Mouse (Mus musculus) cerebellum, postnatal 4 days (tissue): ENCODE data around the gene Nell2.
A peak's percentile ranks its signal among the peaks of the same experiment; 100 is the strongest.
"Not testable (repeated sequence)": the region's sequence is repeated elsewhere in the genome, so short reads cannot be mapped to it uniquely, and the experiment has no call there.

ENCODE experiments used
- DNase-seq, 2 experiments: peaks; one replicate each; pipeline ENCODE4 v3.0.0; 2022; ENCODE audit warnings: low spot score in 2 of 2, mixed read lengths in 1 of 2

The Nell2 gene

DNA sequence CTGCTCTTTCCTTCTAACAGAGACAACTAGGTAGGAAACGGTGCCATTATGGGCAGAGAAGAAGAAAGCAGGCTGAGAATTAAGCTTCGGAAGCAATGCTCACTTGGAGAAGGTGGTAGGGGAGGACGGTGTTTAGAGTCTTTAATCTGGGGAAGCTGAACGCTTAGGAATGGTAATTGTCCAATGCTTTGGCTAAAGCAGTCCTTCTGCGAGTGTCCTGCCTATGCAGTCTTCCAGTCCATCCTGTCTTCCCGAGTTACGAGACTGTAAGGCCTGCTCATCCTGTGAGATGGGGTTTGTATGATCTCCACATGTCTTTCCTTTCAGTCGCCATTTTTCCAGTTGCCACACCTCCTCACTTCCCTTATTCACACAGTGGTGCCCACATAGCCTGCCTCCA lies 284.5 kb downstream of the Nell2 start:
- no peak for DNase-seq

DNA sequence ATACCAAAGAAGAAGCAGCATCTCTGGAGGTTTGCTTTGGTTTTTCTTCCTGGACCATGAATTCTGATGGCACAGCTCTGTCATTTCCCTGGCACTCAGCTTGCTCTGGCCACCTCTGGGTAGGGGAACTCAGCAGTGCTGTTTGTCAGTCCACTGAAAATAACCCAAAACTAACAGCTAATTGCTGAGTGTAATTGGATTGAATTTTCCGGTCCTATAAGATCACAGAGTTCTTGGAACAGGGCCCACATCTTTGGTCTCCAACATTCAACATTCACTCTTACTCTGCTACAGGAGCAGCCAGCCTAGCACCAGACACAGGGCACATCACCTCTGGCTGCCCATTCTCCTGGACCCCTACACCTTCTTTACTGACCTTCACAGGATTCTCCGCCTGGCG lies 287.2 kb downstream of the Nell2 start:
- DNase-seq = no peak

DNA sequence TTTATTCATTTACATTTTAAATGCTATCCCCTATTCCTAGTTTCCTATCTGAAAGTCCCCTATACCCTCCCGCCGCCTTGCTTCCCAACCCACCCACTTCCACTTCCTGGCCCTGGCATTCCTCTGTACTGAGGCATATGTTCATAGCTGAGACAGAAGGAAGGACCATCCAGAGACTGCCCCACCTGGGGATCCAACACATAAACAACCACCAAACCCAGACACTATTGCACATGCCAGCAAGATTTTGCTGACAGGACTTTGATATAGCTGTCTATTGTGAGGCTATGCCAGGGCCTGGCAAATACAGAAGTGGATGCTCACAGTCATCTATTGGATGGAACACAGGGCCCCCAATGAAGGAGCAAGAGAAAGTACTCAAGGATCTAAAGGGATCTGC lies 291.3 kb downstream of the Nell2 start:
- DNase-seq = not testable (repeated sequence)

DNA sequence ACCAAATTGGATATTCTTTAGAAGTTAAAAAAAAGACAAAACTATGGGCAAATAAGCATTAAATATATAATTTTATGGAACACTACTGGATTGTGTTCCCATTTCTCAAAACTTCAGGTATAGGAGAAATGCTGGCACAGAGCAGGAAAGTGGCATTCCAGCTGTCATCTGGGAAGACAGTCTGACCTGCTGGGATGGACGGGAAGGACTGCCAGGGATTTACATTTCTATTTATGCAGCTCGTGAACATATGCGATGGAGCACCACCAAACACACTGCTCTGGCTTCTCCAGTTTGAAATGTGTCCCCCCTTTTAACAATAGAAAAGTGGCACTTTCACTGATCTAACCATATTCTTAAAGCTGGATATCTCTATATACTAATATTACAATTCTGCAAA lies 291.9 kb downstream of the Nell2 start:
- DNase-seq = no peak

DNA sequence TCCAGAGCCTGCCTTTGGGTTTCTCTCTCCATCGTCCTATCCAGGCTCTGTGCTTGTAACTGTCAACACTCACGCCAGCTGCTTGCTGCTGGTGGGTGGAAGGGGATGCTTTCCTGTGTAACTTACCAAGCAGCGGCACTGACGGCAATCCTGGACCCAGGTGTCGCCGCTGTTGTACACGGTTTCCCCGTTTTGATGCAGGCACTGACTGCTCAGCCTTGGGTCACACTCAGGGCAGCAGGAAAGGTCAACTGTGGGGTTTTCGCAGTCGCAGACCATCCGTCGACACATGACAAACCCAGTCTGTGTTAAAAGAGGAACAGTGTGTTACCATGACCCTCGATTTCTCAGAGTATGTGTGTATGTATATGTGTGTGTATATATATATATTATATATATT lies 297.2 kb downstream of the Nell2 start:
- no peak for DNase-seq

DNA sequence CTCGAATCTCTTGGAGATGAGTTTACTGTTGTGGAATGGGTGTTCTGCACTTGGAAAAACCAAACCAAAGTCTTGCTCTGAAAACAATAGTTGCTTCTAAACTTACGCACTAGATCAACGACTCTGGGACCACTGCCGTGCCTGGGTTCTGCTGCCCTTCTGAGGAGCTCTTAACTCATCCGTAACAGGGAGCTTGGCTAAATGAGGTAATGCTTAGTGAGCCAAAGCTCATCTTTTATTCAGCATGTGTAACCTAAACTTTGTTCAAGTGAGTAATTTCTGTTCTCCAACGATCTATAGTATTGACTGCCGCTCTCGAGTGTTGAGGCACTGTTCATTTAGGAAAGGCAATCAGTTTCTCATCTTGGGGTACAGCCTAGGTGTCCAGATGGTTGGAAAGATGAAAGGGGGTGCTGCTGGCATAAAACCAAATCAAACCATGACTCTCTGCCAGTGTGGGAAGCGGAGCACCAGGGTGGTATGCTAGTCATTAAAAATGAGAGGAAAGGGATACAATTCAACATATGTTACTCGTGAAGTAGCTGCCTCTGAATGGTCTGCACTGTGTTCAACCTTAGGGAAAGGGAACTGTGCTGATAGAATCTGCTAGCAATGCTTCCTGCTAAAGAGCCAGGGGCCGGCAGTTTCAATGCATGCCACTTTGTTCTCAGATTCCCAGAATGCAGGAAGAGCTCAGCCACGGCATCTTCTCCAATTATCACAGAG lies 311.6 kb downstream of the Nell2 start:
- DNase-seq = peak in 1 of 2 experiments; percentile 8

DNA sequence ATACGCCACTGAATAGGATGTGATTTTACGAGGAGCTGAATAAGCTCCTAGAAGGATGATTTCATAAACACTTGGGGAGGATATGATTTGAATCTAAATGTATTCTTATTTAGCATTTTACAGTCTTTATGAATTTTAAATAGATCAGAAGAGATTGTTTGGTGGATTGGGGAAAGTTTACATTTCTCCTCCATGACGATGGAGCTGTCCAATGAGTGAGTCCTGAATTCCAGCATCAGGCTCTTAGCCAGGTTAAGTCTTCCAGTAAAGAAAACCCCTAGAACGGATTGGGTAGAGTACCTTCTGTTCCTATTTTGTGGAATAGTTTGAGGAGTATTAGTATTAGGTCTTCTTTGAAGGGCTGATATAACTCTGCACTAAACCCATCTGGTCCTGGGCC lies 317.8 kb downstream of the Nell2 start:
- no peak for DNase-seq

DNA sequence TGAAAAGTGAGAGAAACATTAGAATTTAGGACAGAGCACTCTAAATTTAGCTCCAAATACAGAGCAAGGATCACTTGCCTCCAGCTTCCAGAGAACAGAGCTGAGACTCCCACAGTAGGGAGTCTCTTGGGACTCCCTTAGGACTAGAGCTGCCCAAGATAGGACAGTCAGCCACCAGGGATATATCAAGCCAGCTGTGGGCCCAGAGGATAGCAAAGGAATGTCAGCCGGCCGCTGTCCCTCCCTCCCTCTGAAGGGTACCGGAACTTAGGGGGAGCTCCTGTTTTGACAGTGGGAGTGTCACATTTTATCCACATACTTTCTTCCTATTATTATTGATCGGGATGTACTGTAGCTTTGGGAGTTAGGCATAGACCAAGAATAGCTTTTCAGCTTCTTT lies 319.2 kb downstream of the Nell2 start:
- DNase-seq = no peak

DNA sequence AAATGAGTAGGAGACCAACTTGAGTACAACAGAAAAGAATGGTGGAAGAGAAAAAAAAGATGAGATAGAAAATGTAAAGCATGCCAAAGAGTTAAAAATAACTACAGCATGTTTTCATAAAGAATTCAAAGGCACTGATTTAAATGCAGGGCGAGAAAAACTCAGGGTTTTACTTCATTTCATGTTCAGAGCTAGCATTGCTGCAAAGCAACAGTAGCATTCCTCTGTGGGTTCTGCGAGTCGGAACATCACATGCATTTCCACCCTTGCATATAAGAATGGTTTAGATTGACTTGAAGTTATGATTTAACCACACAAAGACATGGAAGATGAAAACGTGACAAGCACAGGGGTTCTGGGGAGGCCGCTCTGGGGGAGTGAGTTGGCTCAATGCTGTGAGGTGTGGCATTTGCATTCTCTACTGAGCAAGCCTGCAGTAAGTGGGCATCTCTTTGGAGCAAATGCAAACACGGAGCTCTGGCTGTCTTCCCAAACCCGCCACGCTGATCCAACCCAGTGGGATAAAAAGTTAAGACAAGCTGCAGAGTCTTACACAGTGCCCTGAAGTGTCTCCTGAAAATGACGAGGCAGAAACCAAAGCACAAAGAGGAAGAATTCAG lies 334.6 kb downstream of the Nell2 start:
- no peak for DNase-seq

DNA sequence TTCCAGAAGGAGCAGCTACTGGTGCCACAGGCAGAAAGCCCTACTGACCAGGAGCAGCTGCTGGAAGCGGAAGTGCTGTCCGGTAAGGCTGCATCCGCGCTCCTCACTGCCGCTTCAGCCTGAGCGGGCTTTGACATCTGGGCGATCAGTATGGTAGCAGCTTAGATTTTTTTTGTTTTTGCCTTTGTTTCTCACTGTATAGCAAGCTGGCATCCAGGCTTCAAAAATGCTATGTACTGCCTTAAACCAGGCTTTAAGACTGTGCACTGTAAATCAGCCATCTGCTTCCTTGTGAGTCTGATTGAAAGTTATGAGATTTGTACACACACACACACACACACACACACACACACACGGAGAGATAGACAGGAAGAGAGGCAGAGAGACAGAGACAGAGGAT lies 335.4 kb downstream of the Nell2 start:
- DNase-seq = no peak

DNA sequence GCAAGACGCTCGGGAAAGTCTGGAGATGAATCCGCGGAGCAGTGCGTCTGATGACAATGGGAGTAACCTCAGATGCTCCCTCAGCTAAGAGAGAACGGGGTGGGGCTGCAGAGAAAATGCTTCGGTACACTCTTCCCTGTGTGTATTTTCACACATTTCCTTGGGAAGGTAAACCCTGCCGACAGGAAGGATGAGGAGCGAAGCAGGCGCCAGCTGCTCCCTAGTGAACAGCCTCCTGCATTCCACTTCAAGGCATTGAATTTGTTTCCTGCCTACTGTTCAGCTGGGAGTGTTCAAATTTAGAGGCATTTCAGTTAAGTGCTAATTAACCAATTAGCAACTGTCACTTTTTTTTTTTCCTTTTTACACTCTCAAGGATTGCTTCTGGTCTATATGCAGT lies 342.1 kb downstream of the Nell2 start:
- no peak for DNase-seq

DNA sequence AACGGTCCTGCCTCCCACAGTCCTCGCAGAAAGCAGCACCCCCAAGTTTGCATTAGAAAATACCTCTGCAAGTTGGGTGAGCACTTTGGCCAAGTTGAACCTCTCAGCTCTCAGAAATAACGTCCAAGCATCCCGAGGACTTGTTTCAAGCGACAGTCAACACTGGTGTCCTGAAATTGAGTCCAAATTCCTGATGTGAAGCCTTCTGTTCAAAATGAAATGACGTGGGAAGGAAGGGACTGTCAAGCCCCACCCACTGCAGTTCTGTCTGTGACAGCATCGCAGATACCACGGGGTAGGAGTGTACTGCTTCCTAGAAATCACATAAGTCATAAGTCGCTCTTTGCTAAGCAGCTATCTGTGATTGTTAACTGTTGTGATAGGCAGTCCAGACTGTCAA lies 342.9 kb downstream of the Nell2 start:
- DNase-seq = no peak

DNA sequence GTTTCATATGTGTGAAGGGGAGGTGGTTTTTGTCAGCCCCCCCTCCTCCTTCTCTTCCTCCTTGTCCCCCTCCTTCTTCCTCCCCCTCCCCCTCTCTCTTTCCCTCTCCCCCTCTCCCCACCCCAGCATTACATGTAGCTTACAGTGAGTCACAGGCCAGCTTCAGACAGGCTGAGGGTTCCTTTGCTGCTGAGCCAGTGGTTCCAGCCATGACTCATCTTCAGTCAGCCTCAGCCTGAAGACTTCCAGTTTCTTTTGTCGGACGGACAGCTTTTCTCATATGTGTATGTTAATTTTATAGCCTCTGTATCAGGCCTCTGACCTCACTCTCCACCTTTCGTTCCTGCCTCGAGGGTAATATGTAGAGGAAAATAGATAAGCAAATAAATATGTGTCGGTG lies 344.9 kb downstream of the Nell2 start:
- no peak for DNase-seq

DNA sequence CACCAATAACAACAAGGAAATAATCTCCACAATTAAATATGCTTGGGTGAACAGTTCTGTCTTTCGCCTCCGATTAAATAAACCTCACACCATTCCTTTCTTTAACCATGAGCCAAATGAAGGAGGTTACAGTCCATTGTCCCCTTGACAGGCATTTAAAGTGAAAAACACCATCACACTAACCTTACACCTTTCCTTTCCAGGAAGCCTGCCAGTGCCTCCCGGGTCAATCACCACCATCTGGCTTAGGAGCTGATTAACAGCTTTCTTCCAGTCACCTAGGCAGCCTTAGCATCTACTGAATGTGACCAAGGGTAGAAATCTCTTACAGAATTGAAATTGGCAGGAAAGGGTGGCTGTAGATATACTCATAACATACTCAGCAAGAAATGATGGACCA lies 371.5 kb downstream of the Nell2 start:
- DNase-seq = no peak

DNA sequence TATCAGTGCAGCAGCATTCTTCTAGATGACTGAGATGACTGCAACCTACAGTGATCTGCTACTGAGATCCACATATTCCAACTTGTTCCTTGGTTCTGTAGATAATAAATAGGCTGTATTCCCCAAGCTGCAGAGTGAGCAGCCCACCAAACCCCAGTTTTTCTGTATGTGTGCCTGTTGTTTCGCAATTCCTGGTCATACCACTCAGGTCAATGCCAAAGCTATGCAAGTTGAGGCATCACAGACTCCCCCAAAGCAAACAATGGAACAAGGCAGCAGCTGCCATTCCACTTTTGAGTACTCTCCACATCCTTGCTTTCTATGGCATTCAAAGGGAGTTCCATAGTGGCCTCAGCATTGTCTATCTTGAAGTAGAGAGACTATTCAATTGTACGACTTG lies 383.2 kb downstream of the Nell2 start:
- no peak for DNase-seq

DNA sequence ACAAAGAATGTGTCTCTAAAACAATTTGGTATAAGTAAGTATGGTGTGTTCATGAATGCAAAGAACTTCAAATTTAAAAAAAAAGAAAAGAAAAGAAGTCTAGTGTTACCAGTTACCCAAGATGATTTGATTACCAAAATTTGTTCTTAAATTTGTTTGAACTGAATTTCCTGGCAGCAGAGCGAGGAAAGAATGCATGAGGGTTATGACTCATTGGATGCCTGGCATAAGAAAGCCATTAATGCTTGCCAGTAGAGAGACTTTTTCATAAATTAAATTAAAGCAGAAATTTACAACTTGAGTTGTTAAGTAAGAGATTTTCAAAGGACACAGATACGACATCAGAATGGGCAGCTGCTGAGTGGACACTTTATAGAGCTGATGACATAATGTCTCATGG lies 384.2 kb downstream of the Nell2 start:
- DNase-seq = no peak

DNA sequence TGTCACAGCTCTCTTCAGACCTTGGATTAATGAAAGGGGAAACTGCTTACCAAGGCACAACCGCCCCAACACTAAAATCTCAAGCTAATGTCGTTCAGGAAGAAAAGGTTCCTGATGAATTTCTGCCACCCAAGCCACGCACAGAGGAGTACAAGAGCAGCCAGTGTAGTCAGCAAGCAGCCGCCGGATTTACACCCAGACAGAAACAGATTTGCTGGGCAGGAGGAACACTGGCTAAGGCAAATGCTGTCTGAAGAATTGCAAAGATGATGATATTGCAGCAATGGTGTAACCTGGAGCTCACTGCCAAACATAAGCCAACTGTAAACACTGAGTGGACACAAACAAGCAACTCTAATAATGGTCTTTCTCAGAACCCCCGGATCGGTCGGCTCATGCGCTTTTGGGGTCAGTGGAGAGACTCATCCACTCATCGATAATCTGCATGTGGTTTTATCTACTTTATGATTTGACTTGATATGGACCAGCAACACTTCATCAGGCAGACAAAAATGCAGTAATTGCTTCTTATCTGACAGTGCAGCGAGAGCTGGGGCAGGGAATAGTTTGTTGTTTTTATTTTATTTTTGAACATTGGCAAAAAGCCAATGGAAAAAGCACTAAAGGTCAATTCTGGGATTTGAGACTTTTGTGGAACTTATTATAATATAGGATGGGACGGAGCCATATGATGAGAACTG lies 389.5 kb downstream of the Nell2 start:
- no peak for DNase-seq

DNA sequence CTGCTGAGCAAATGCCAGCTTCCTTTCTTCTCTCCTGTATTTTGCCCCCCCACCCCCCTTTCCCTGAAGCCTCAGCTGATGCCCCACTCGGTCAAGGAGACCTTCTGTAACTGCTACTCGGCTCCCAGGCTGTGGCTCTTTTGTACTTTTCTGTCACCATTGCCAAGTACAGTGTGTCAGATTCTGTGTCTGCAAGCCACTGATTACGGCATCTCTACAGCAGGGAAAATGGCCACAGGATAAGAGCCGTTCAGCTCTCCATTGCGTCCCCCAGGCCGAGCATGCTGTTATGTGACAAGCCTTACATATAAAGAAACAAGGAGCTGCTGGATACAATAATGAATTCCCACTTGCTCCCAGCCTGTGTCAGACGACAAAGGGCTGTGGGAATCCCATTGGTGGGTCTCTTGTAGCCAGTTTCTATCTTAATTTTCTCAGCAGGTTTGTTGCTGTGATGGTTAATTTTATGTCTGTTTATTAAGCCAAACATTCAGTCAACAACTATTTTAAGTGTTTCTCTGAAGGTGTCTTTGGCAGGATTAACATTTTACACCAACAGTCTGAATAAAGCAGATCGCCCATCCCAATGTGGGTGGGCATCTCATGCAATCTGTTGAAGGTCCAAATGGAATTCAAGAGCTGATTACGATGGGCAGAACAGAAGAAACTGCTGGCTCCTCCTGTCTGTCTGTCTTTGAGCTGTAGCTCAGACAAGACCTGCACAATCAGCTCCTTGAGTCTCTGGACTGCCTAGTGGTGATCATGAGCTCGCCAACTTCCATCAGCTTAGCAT lies 391.1 kb downstream of the Nell2 start:
- no peak for DNase-seq

DNA sequence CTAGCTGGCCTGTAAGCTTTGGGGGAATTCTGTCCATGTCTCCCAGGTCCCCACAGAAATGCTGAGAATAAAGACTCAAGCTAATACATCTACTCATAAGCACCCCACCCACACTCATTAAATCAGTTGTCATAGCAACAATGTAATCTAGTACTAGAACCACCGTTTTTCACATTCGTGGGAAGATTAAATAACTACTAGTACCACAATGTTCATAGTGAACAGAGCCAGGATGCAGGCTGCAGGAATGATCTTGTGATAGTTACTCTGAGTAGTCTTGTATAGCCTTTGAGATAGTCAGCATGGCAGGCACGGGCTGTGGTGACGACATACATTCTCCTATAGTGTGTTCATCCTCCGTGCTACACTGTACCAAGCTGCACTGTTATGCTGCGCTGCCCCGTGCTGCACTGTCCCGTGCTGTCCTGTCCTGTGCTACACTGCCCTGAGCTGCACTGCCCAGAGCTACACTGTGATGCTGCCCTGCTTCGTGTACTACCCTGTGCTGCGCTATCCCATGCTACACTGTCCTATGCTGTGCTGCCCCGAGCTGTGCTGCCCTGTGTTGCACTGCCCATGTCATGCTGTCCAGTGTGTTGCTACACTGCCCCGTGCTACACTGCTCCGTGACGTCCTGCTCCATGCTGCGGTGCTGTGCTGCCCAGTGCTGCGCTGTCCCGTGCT lies 392.3 kb downstream of the Nell2 start:
- no peak for DNase-seq

DNA sequence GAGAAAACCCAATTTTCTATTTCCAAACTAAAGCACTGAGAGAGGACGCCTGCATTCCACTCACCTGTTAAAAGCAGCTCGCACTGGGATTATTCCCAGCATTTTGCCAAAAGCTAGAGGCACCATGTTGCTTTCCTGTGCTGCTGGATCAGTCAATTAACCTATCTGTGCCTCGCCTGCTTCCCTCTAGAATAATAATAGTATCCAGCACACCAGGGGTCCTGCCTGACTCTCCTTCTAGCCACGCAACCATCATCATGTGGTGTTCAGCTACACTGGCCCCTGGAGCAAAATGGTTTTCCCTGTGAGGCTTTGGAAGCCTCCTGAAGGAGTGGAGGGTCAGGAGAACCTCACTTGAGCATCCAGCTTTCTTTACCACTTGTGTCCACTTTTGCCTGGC lies 397.0 kb downstream of the Nell2 start:
- no peak for DNase-seq

DNA sequence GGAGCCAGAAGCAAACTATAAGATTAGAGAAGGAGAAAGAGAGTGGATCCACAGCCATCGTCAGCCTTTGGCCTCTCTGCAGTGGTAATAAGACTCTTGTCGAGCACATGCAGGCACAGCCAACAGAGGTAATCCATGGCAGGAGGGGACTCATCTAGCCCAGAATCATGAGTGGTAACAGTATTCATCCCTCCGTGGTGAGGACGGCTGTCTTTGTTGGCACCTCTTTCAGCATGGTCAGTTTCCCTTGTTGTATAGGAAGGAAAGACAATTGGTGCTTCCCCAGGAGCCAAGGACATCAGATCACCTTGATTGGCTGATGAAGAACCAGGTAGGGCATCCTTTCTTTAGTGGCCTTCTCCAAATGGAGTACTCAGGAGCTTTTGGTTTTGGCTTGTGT lies 419.7 kb downstream of the Nell2 start:
- DNase-seq = no peak
